Mouse (Mus musculus): ENCODE results near the gene Dguok. TPM values are rescaled to one million over a fixed set of nuclear protein-coding genes. Genes with fewer than 3 reads are reported as not detected.

Gene Dguok
- polyA plus RNA-seq, 1 experiment from 2014 or later = 71.9 TPM

DNA sequence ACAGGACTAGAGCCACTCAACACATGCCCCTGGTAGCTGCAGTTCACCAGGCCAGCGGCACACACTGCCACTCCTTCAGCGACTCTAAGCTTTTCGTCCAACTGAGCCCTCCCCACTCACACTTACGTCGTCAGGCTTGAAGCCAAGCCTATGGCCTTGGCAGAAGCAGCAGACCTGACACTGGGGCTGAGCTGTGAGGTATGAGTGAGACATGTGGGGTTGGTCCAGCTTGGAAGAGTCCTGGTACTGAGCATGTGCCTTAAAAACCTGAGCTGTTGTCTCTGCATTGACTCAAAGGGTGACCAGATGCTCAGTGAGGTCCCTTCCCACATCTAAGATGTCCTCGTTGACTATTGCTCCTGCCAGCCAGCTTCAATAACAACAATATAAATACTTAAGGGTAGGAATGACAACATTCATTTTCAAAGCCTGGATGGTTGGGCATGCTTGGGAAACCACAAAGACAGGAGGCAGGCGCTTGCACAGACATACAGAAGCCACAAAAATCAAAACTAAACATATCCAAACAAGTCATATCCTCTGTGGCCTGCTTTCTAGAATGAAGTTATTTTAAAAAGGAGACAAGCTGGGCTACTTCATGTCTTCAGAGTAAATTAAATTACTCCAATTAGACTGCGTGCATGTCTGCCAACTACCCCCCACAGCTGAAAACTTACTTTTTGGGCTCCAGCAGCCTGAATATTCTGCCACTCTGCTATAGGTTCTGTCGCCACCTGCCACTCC lies 10.6 kb downstream of the Dguok start:
- no peaks in the 10 kb centered on the region for H3K9me3 ChIP-seq
- no peaks in the 10 kb centered on the region for H3K27me3 ChIP-seq
- no peak for ATAC-seq
- H3K4me1 ChIP-seq (replicated peaks) = no peaks in the 10 kb centered on the region
- no peak overlapping the region for H3K4me3 ChIP-seq (replicated peaks)
- no peak overlapping the region for H3K9ac ChIP-seq (replicated peaks)
- H3K27ac ChIP-seq = no peak overlapping the region
- no peak overlapping the region for H3K4me2 ChIP-seq (replicated peaks)
- WGBS = 90% methylated on average over 9 of the region's 9 CpGs
- H3K36me3 ChIP-seq = peaks cover 53% of the 10 kb centered on the region

DNA sequence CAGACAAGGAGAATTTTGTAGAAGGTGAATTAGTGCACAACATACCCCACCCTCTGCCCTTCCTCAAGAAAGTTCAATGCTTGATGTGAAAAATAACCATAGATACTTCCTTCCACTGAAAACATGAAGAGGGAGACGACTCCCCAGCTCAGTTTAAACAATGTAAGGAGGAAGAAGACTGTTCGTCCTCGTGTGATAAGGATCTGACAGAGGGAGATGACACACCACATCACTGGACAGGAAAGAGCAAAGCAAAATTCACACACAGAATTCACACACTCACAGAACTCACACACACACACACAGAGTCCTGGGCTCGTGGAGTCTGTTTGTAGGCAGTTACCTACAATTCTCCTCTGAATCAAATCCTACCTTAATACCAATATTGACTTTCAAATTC lies 16.1 kb downstream of the Dguok start:
- Histone ChIP-seq H3K4me2 (replicated peaks) (no peak overlapping the region), H3K27ac (no peak overlapping the region), H3K27me3 (no peaks in the 10 kb centered on the region), H3K9ac (replicated peaks) (no peak overlapping the region), H3K4me3 (replicated peaks) (no peak overlapping the region), H3K9me3 (no peaks in the 10 kb centered on the region), H3K4me1 (replicated peaks) (no peaks in the 10 kb centered on the region), H3K36me3 (peaks cover 73% of the 10 kb centered on the region)
- no peak for ATAC-seq
- WGBS = 87% methylated on average over 4 of the region's 4 CpGs

DNA sequence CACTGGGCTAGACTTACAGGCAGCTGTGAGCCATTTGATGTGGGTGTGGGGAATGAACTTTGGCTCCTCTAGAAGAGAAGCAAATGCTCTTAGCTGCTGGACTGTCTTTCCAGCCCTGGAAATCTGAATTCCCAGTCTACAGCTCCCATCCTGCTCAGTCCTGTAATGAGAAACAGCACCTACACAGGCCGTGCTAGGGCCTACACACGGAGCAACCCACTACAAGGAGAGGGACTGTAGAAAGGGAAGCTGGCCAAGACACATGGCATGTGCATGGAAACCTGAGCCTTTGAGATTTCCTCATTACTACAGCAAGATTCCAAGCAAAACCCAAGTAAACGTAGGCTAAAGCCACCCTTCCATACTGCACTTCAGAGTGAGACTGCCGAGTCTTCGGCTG lies 18.6 kb downstream of the Dguok start:
- H3K27me3 ChIP-seq = no peaks in the 10 kb centered on the region
- no peak for ATAC-seq
- H3K4me1 ChIP-seq (replicated peaks) = no peaks in the 10 kb centered on the region
- H3K4me2 ChIP-seq (replicated peaks) = no peak overlapping the region
- H3K9me3 ChIP-seq = no peaks in the 10 kb centered on the region
- 90% methylated on average over 5 of the region's 5 CpGs for WGBS
- no peak overlapping the region for H3K9ac ChIP-seq (replicated peaks)
- peaks cover 80% of the 10 kb centered on the region for H3K36me3 ChIP-seq
- no peak overlapping the region for H3K4me3 ChIP-seq (replicated peaks)
- H3K27ac ChIP-seq = no peak overlapping the region

DNA sequence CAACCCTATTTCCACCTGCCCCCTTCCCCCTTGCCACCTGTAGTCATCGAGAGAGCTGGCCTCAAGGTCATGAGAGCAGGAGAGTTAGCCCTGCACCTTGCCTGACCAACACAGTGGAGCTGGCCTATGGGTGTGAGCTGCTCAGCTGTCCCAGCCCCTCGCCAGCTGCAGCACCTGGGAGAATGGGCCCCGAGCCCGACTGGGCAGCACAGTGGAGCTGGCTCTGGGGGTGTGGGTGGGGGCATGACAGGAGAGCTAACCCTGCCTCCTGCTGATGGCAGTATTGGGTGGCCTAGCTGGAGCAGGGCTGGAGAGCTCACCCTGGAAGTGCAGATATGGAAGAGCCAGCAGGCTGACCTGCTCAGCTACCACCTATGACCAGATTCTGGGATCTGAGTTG lies 19.5 kb downstream of the Dguok start:
- Histone ChIP-seq H3K9me3 (no peaks in the 10 kb centered on the region), H3K27me3 (no peaks in the 10 kb centered on the region), H3K9ac (replicated peaks) (no peak overlapping the region), H3K36me3 (peaks cover 86% of the 10 kb centered on the region), H3K4me1 (replicated peaks) (no peaks in the 10 kb centered on the region), H3K27ac (no peak overlapping the region), H3K4me2 (replicated peaks) (no peak overlapping the region), H3K4me3 (replicated peaks) (no peak overlapping the region)
- WGBS = 91% methylated on average over 4 of the region's 4 CpGs
- ATAC-seq = no peak

GRCm38 (mm10) chr6:83485854-83486253 lies 20.9 kb downstream of the Dguok start:
- no peak for ATAC-seq
- WGBS = 80% methylated on average over 4 of the region's 4 CpGs

DNA sequence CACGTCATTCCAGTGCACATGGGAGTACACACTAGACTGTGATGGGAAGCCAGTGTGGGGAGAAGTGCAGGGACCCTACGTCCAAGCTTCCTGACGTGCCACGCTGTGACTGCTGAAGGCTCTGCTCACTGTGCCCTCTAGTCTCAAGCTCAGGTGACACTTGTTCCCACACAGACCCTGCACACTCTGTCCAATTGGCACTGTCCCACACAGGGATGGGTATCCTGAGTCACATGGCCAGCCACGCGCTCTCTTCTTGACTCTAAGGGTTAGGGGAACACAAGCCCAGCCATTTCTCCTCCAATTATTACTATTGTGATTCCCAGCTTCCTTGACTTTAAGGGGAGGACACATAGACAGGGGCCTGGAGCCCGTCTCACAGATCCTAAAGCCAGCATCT lies 23.0 kb downstream of the Dguok start:
- no peak overlapping the region for H3K27ac ChIP-seq
- H3K27me3 ChIP-seq = no peaks in the 10 kb centered on the region
- no peak overlapping the region for H3K4me3 ChIP-seq (replicated peaks)
- no peak overlapping the region for H3K9ac ChIP-seq (replicated peaks)
- H3K4me1 ChIP-seq (replicated peaks) = no peaks in the 10 kb centered on the region
- no peak overlapping the region for H3K4me2 ChIP-seq (replicated peaks)
- 94% methylated on average over 7 of the region's 7 CpGs for WGBS
- H3K36me3 ChIP-seq = peaks cover 96% of the 10 kb centered on the region
- ATAC-seq = no peak
- H3K9me3 ChIP-seq = no peaks in the 10 kb centered on the region

More at GRCm38 (mm10) chr6:83485854-83486253, 20.9 kb downstream of the Dguok start:
- no peaks in the 10 kb centered on the region for H3K27me3 ChIP-seq
- no peaks in the 10 kb centered on the region for H3K4me1 ChIP-seq (replicated peaks)
- H3K9me3 ChIP-seq = no peaks in the 10 kb centered on the region
- H3K9ac ChIP-seq (replicated peaks) = no peak overlapping the region
- H3K4me2 ChIP-seq (replicated peaks) = no peak overlapping the region
- no peak overlapping the region for H3K27ac ChIP-seq
- peaks cover 95% of the 10 kb centered on the region for H3K36me3 ChIP-seq
- no peak overlapping the region for H3K4me3 ChIP-seq (replicated peaks)

GRCm38 (mm10) chr6:83482418-83483085 lies 24.2 kb downstream of the Dguok start:
- H3K27ac ChIP-seq = no peak overlapping the region
- ATAC-seq = no peak
- no peaks in the 10 kb centered on the region for H3K9me3 ChIP-seq
- H3K9ac ChIP-seq (replicated peaks) = no peak overlapping the region
- peaks cover 88% of the 10 kb centered on the region for H3K36me3 ChIP-seq
- no peak overlapping the region for H3K4me2 ChIP-seq (replicated peaks)
- no peak overlapping the region for H3K4me3 ChIP-seq (replicated peaks)
- no peaks in the 10 kb centered on the region for H3K27me3 ChIP-seq
- no peaks in the 10 kb centered on the region for H3K4me1 ChIP-seq (replicated peaks)
- WGBS = 83% methylated on average over 10 of the region's 10 CpGs

DNA sequence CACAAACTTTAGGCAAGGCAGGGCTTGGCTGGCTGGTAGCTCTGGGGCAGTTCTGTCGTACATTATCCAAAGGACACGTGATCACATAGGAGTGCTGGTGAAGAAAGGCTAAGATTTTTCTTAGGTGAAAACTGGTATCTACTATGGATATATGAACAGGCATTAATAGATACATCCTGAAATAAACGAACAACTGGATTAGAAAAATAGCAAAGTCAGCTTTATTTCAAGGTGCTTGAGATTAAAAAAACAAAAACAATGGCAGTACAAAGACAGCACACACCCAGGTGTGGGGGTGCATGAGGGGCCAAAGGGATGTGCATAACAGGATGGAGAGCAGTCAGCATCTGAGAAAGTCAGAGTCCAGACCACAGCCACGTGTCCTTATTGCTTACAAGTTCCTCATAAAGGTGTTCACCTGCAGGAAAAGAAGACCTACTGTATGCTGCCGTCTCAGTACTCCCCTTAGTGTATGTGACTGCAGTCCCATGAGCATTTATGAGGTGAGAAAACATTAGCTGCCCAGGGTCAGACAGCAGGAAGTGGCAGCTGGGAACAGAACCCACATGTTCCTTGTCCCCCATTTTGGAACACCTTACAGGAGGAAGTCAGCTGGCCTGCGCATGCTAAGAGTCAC lies 26.6 kb downstream of the Dguok start:
- no peak overlapping the region for H3K4me3 ChIP-seq (replicated peaks)
- peaks cover 72% of the 10 kb centered on the region for H3K36me3 ChIP-seq
- WGBS = 94% methylated on average over 6 of the region's 6 CpGs
- no peaks in the 10 kb centered on the region for H3K9me3 ChIP-seq
- H3K27ac ChIP-seq = no peak overlapping the region
- no peaks in the 10 kb centered on the region for H3K27me3 ChIP-seq
- no peak overlapping the region for H3K9ac ChIP-seq (replicated peaks)
- ATAC-seq = no peak
- no peaks in the 10 kb centered on the region; the same call in 1 of the 2 replicates for H3K4me1 ChIP-seq (replicated peaks)
- H3K4me2 ChIP-seq (replicated peaks) = no peak overlapping the region

DNA sequence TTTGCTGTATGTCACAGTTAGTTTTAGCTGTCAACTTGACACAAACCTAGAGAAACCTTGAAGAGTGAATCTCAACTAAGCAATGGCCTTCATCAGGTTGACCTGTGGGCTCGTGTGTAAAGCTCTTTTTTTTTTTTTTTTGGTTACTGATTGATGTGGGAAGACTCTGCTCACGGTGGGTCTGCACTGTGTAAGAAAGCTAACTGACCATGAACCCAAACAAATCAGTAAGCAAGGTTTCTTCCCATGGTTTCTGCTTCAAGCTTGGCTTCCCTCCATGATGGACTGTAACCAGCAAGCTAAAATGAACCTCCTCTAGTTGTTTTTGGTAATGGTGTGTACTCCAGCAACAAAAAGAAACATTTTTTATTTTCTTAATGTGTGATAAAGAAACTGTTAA lies 27.6 kb downstream of the Dguok start:
- no peak overlapping the region for H3K4me3 ChIP-seq (replicated peaks)
- H3K4me2 ChIP-seq (replicated peaks) = no peak overlapping the region
- H3K27me3 ChIP-seq = no peaks in the 10 kb centered on the region
- no peak overlapping the region for H3K27ac ChIP-seq
- no peaks in the 10 kb centered on the region; the same call in 1 of the 2 replicates for H3K4me1 ChIP-seq (replicated peaks)
- ATAC-seq = no peak
- H3K9me3 ChIP-seq = no peaks in the 10 kb centered on the region
- peaks cover 63% of the 10 kb centered on the region for H3K36me3 ChIP-seq
- H3K9ac ChIP-seq (replicated peaks) = no peak overlapping the region
- WGBS = 82% methylated on average over 2 of the region's 2 CpGs

- Histone ChIP-seq H3K9ac (replicated peaks) (no peak overlapping the region), H3K4me3 (replicated peaks) (no peak overlapping the region), H3K4me1 (replicated peaks) (no peaks in the 10 kb centered on the region; the same call in 1 of the 2 replicates), H3K4me2 (replicated peaks) (no peak overlapping the region), H3K27ac (no peak overlapping the region), H3K36me3 (peaks cover 57% of the 10 kb centered on the region), H3K9me3 (no peaks in the 10 kb centered on the region), H3K27me3 (no peaks in the 10 kb centered on the region)
- no peak for ATAC-seq
- WGBS = 91% methylated on average over 7 of the region's 7 CpGs
Measured at GRCm38 (mm10) chr6:83478628-83479027, 28.1 kb downstream of the Dguok start.

- no peaks in the 10 kb centered on the region for H3K27me3 ChIP-seq
- no peaks in the 10 kb centered on the region; the same call in 1 of the 2 replicates for H3K4me1 ChIP-seq (replicated peaks)
- H3K4me3 ChIP-seq (replicated peaks) = no peak overlapping the region
- 71% methylated on average over 4 of the region's 4 CpGs for WGBS
- H3K27ac ChIP-seq = no peak overlapping the region
- H3K9ac ChIP-seq (replicated peaks) = no peak overlapping the region
- no peaks in the 10 kb centered on the region for H3K9me3 ChIP-seq
- no peak overlapping the region for H3K4me2 ChIP-seq (replicated peaks)
- ATAC-seq = no peak
- peaks cover 56% of the 10 kb centered on the region for H3K36me3 ChIP-seq
Measured at GRCm38 (mm10) chr6:83478217-83478616, 28.6 kb downstream of the Dguok start.

- no peak for ATAC-seq
- whole genome bisulfite sequencing = 82% methylated on average over 7 of the region's 7 CpGs
- H3K27me3 ChIP-seq = no peaks in the 10 kb centered on the region
- H3K36me3 ChIP-seq = peaks cover 29% of the 10 kb centered on the region
- no peak overlapping the region for H3K4me2 ChIP-seq (replicated peaks)
- no peak overlapping the region for H3K27ac ChIP-seq
- no peaks in the 10 kb centered on the region; the same call in 1 of the 2 replicates for H3K4me1 ChIP-seq (replicated peaks)
- H3K9ac ChIP-seq (replicated peaks) = no peak overlapping the region
- H3K9me3 ChIP-seq = no peaks in the 10 kb centered on the region
- H3K4me3 ChIP-seq (replicated peaks) = no peak overlapping the region
Measured at GRCm38 (mm10) chr6:83475431-83475830, 31.3 kb downstream of the Dguok start.

All from midbrain, embryonic 13.5 days (tissue).